Mouse (Mus musculus) neural tube, embryonic 12.5 days (tissue): ENCODE results near the gene Mpp6. TPM values are rescaled to one million over a fixed set of nuclear protein-coding genes. Genes with fewer than 3 reads are reported as not detected.

Source experiments
- ATAC-seq: fragments of 200-750 bp; cut with Nextera tagmentation; 2 replicates; pipeline ENCODE4 v1.8.0; 2017; ENCODE audit warnings: low read depth, mild to moderate bottlenecking, moderate TSS enrichment, moderate library complexity; ENCODE audit not compliant: low FRiP score
- H3K27ac ChIP-seq: fragments of 300-500 bp; sonication (generic); 2 replicates; pipeline ENCODE4 v1.5.1; 2016
- H3K27me3 ChIP-seq: fragments of 300-500 bp; sonication (generic); replicated peaks from 2 replicates; pipeline ENCODE4 v1.6.1; 2016; ENCODE audit warnings: mild to moderate bottlenecking
- H3K36me3 ChIP-seq: fragments of 300-500 bp; sonication (generic); 2 replicates; pipeline ENCODE4 v1.6.1; 2016; ENCODE audit warnings: mild to moderate bottlenecking
- H3K4me1 ChIP-seq: fragments of 300-500 bp; sonication (generic); 2 replicates; pipeline ENCODE4 v1.6.1; 2016
- H3K4me2 ChIP-seq: fragments of 300-500 bp; sonication (generic); replicated peaks from 2 replicates; pipeline ENCODE4 v1.6.1; 2016; ENCODE audit warnings: mild to moderate bottlenecking
- H3K4me3 ChIP-seq: fragments of 300-500 bp; sonication (generic); 2 replicates; pipeline ENCODE4 v1.5.1; 2016
- H3K9ac ChIP-seq: fragments of 300-500 bp; sonication (generic); 2 replicates; pipeline ENCODE4 v1.6.1; 2016; ENCODE audit warnings: mild to moderate bottlenecking
- H3K9me3 ChIP-seq: fragments of 300-500 bp; sonication (generic); 2 replicates; pipeline ENCODE4 v1.6.1; 2016; ENCODE audit warnings: mild to moderate bottlenecking
- WGBS: fragments of 180-500 bp; shearing (Covaris S2); methylation state at CpG from one replicate; pipeline ENCODE4 v1.1.7; 2016; 5-methylcytosine and 5-hydroxymethylcytosine counted together
- polyA plus RNA-seq: library from polyadenylated mRNA; unstranded; fragments of >200 nt; fragmentation: Nextera tagmentation; extraction: Ambion mirVana; gene quantifications from 2 replicates; pipeline ENCODE4 v1.2.1, GENCODE M21; 2016

Mpp6 gene
- polyA plus RNA-seq, 1 experiment from 2014 or later = 68.6 TPM

- Histone ChIP-seq H3K9ac (no peak overlapping the region), H3K27me3 (no peaks in the 10 kb centered on the region), H3K4me1 (no peaks in the 10 kb centered on the region), H3K9me3 (no peaks in the 10 kb centered on the region), H3K4me3 (no peak overlapping the region), H3K4me2 (no peak overlapping the region), H3K27ac (no peak overlapping the region), H3K36me3 (no peaks in the 10 kb centered on the region)
- no peak for ATAC-seq
- WGBS = 73% methylated on average over 2 of the region's 2 CpGs
These were observed 127.9 kb downstream of the Mpp6 start for GRCm38 (mm10) chr6:50237963-50238362.

GRCm38 (mm10) chr6:50239902-50240301 is 129.9 kb downstream of the Mpp6 start:
- WGBS = 85% methylated on average over 2 of the region's 2 CpGs
- no peak overlapping the region for H3K9ac ChIP-seq

GRCm38 (mm10) chr6:50240437-50240836 is 130.4 kb downstream of the Mpp6 start:
- 84% methylated on average over 5 of the region's 5 CpGs for WGBS

More at GRCm38 (mm10) chr6:50239902-50240301, 129.9 kb downstream of the Mpp6 start:
- H3K4me3 ChIP-seq = no peak overlapping the region
- H3K4me1 ChIP-seq = no peaks in the 10 kb centered on the region
- H3K27me3 ChIP-seq = no peaks in the 10 kb centered on the region
- no peak for ATAC-seq
- H3K36me3 ChIP-seq = no peaks in the 10 kb centered on the region
- H3K4me2 ChIP-seq = no peak overlapping the region
- no peak overlapping the region for H3K27ac ChIP-seq
- no peaks in the 10 kb centered on the region for H3K9me3 ChIP-seq

GRCm38 (mm10) chr6:50244126-50244525 is 134.1 kb downstream of the Mpp6 start:
- Histone ChIP-seq H3K4me2 (no peak overlapping the region), H3K27ac (no peak overlapping the region), H3K9me3 (no peaks in the 10 kb centered on the region), H3K4me1 (no peaks in the 10 kb centered on the region), H3K9ac (no peak overlapping the region), H3K36me3 (no peaks in the 10 kb centered on the region), H3K27me3 (no peaks in the 10 kb centered on the region), H3K4me3 (no peak overlapping the region)
- ATAC-seq = no peak
- 67% methylated on average over 4 of the region's 4 CpGs for WGBS

More at GRCm38 (mm10) chr6:50240437-50240836, 130.4 kb downstream of the Mpp6 start:
- no peak for ATAC-seq
- Histone ChIP-seq H3K27me3 (no peaks in the 10 kb centered on the region), H3K9ac (no peak overlapping the region), H3K36me3 (no peaks in the 10 kb centered on the region), H3K9me3 (no peaks in the 10 kb centered on the region), H3K4me2 (no peak overlapping the region), H3K4me3 (no peak overlapping the region), H3K4me1 (no peaks in the 10 kb centered on the region), H3K27ac (no peak overlapping the region)

- H3K9ac ChIP-seq = no peak overlapping the region
- no peak overlapping the region for H3K4me2 ChIP-seq
- no peak overlapping the region for H3K4me3 ChIP-seq
- H3K36me3 ChIP-seq = no peaks in the 10 kb centered on the region
- H3K27me3 ChIP-seq = no peaks in the 10 kb centered on the region
- no peak overlapping the region for H3K27ac ChIP-seq
- no peak for ATAC-seq
- no peaks in the 10 kb centered on the region for H3K9me3 ChIP-seq
- WGBS = 86% methylated on average over 4 of the region's 4 CpGs
- H3K4me1 ChIP-seq = no peaks in the 10 kb centered on the region
These were observed 134.9 kb downstream of the Mpp6 start for GRCm38 (mm10) chr6:50244967-50245366.

GRCm38 (mm10) chr6:50247356-50247755 is 137.3 kb downstream of the Mpp6 start:
- Histone ChIP-seq H3K36me3 (no peaks in the 10 kb centered on the region), H3K4me1 (no peaks in the 10 kb centered on the region), H3K4me2 (no peak overlapping the region), H3K27me3 (no peaks in the 10 kb centered on the region), H3K27ac (no peak overlapping the region), H3K4me3 (no peak overlapping the region), H3K9ac (no peak overlapping the region), H3K9me3 (no peaks in the 10 kb centered on the region)
- 86% methylated on average over 2 of the region's 2 CpGs for WGBS
- no peak for ATAC-seq

GRCm38 (mm10) chr6:50247791-50248190 is 137.8 kb downstream of the Mpp6 start:
- no peaks in the 10 kb centered on the region for H3K36me3 ChIP-seq
- no peaks in the 10 kb centered on the region for H3K27me3 ChIP-seq
- WGBS = 92% methylated on average over 4 of the region's 4 CpGs
- H3K4me1 ChIP-seq = no peaks in the 10 kb centered on the region
- no peak for ATAC-seq
- no peak overlapping the region for H3K4me2 ChIP-seq
- H3K9me3 ChIP-seq = no peaks in the 10 kb centered on the region
- no peak overlapping the region for H3K4me3 ChIP-seq
- no peak overlapping the region for H3K27ac ChIP-seq
- H3K9ac ChIP-seq = no peak overlapping the region

Other genes with a start within 250 kb of the Mpp6 start
- 52.7 and 53.4 TPM in 2 replicates for gene Gsdme, start 153.6 kb downstream of the Mpp6 start, polyA plus RNA-seq